Mouse (Mus musculus) embryonic facial prominence, embryonic 11.5 days (tissue): ENCODE results near the gene Rnf144a. TPM values are rescaled to one million over a fixed set of nuclear protein-coding genes. Genes with fewer than 3 reads are reported as not detected.
"Not testable (repeated sequence)": the region's sequence is repeated elsewhere in the genome, so short reads cannot be mapped to it uniquely, and the experiment has no call there.

Experiments used
- ATAC-seq: fragments of 200-750 bp; cut with Nextera tagmentation; replicated peaks from 2 replicates; pipeline ENCODE4 v1.8.0; 2017; ENCODE audit warnings: low read depth; ENCODE audit not compliant: insufficient number of reproducible peaks, low FRiP score, low TSS enrichment
- DNase-seq: peaks from one replicate; pipeline ENCODE4 v3.0.0-alpha.2; 2015; ENCODE audit warnings: low spot score
- H3K27ac ChIP-seq: fragments of 300-500 bp; sonication (generic); replicated peaks from 2 replicates; pipeline ENCODE4 v1.5.1; 2014; ENCODE audit warnings: mild to moderate bottlenecking, low read depth, low read length, control low read depth
- H3K27me3 ChIP-seq: fragments of 300-500 bp; sonication (generic); 2 replicates; pipeline ENCODE4 v1.6.1; 2014; ENCODE audit warnings: mild to moderate bottlenecking, low read length, moderate library complexity, mixed read lengths; ENCODE audit not compliant: control insufficient read depth, insufficient read depth
- H3K36me3 ChIP-seq: fragments of 300-500 bp; sonication (generic); replicated peaks from 2 replicates; pipeline ENCODE4 v1.6.1; 2014; ENCODE audit warnings: low read depth, mild to moderate bottlenecking, low read length, moderate library complexity, mixed read lengths; ENCODE audit not compliant: control insufficient read depth, insufficient read depth
- H3K4me1 ChIP-seq: fragments of 300-500 bp; sonication (generic); 2 replicates; pipeline ENCODE4 v1.6.1; 2014; ENCODE audit warnings: low read length, mixed read lengths; ENCODE audit not compliant: control insufficient read depth, insufficient read depth
- H3K4me2 ChIP-seq: fragments of 300-500 bp; sonication (generic); 2 replicates; pipeline ENCODE4 v1.6.1; 2014; ENCODE audit warnings: low read depth, mild to moderate bottlenecking, control low read depth, low read length, moderate library complexity
- H3K4me3 ChIP-seq: fragments of 300-500 bp; sonication (generic); 2 replicates; pipeline ENCODE4 v1.5.1; 2014; ENCODE audit warnings: low read depth, low read length, control low read depth
- H3K9ac ChIP-seq: fragments of 300-500 bp; sonication (generic); replicated peaks from 2 replicates; pipeline ENCODE4 v1.6.1; 2014; ENCODE audit warnings: mild to moderate bottlenecking, control low read depth, low read length
- H3K9me3 ChIP-seq: fragments of 300-500 bp; sonication (generic); replicated peaks from 2 replicates; pipeline ENCODE4 v1.6.1; 2016; ENCODE audit warnings: mild to moderate bottlenecking, low read length, inconsistent platforms, mixed read lengths; ENCODE audit not compliant: control insufficient read depth
- WGBS: fragments of 180-500 bp; shearing (Covaris S2); extraction: QIAGEN DNeasy Blood & Tissue Kit; methylation state at CpG from one replicate; pipeline ENCODE4 v1.1.7; 2014; 5-methylcytosine and 5-hydroxymethylcytosine counted together
- polyA plus RNA-seq: library from polyadenylated mRNA; unstranded; fragments of >200 nt; fragmentation: Nextera tagmentation; extraction: Ambion mirVana; gene quantifications from 2 replicates; pipeline ENCODE4 v1.2.1, GENCODE M21; 2014

Gene Rnf144a
- polyA plus RNA-seq, 1 experiment from 2014 or later, result 32.2 TPM

DNA sequence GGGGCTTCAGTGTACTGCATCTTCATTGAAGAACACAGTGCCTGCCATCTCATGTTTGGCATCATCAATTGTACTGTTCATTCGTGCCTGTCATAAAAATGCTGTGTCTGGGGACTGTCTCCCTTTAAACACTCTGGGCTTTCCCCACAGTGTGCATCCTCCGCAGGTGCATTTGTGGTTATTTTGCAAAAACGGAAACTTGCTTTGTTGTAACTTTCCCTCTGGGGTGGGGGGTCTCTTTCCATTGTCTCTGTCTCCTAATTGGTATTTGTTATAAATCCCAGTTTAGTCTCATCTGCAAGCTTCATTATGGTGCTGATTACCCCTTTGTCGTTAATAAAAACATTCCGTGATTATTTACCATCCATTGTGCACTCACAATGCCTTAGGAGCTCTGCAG is 112.2 kb downstream of the Rnf144a start:
- DNase-seq (no peak), ATAC-seq (no peak)
- 80% methylated on average over 5 of the region's 5 CpGs for WGBS
- H3K27ac ChIP-seq, result no peak overlapping the region
- no peak overlapping the region for H3K4me2 ChIP-seq
- no peak overlapping the region for H3K4me3 ChIP-seq
- no peaks in the 10 kb centered on the region for H3K9me3 ChIP-seq
- no peak overlapping the region for H3K9ac ChIP-seq
- H3K27me3 ChIP-seq, result no peaks in the 10 kb centered on the region
- H3K36me3 ChIP-seq, result no peaks in the 10 kb centered on the region; the same call in 1 of the 2 replicates
- H3K4me1 ChIP-seq, result no peaks in the 10 kb centered on the region

DNA sequence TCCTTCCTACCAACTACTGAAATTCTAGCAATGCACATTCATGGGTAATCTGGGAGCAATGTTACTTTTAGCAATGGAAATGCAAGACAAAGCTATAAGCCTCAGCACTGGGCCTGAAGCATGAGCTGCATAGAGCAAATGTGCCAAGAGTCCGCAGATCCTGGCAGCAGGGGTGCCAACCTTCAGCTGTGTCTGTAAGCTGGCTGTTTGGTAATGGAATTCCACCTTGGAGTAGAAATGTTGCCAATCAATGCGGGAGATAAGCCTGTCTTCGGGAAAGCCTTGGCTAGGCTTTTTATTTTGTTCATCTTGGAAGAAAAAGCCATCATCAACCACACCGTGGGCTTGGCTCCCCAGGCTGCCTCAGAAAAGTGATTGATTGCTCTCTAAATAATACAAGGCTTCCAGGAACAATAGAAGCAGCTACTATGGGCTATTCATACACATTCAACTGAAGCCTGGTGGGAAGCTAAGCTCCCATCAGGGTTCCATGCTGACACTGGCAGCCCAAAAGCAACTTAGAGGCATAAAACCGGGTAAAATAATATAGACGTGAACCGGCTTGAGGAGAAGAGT is 115.5 kb downstream of the Rnf144a start:
- Histone ChIP-seq H3K9me3 (no peaks in the 10 kb centered on the region), H3K4me1 (no peaks in the 10 kb centered on the region), H3K27me3 (no peaks in the 10 kb centered on the region), H3K36me3 (no peaks in the 10 kb centered on the region), H3K9ac (no peak overlapping the region), H3K4me3 (no peak overlapping the region), H3K27ac (no peak overlapping the region), H3K4me2 (no peak overlapping the region)
- DNase-seq, result no peak
- 60% methylated on average over 7 of the region's 7 CpGs for WGBS
- ATAC-seq, result no peak

DNA sequence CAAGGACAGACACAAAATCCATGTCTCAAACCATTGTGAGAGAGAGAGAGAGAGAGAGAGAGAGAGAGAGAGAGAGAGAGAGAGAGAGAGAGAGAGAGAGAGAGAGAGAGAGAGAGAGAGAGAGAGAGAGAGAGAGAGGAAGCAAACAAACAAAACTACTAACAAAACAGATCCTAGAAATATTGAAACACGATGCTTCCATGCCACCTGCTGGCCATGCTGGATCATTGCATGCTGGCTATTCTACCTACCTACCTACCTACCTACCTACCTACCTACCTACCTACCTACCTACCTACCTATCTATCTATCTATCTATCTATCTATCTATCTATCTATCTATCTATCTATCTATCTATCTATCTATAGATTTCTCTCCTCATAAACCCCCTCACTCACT is 119.1 kb downstream of the Rnf144a start:
- DNase-seq, result peak; percentile 51
- H3K4me3 ChIP-seq, H3K9me3 ChIP-seq, H3K9ac ChIP-seq, H3K27ac ChIP-seq, ATAC-seq, H3K4me2 ChIP-seq, H3K4me1 ChIP-seq, H3K27me3 ChIP-seq, H3K36me3 ChIP-seq: not testable (repeated sequence)
- WGBS, result 22% methylated on average over 1 of the region's 1 CpGs

DNA sequence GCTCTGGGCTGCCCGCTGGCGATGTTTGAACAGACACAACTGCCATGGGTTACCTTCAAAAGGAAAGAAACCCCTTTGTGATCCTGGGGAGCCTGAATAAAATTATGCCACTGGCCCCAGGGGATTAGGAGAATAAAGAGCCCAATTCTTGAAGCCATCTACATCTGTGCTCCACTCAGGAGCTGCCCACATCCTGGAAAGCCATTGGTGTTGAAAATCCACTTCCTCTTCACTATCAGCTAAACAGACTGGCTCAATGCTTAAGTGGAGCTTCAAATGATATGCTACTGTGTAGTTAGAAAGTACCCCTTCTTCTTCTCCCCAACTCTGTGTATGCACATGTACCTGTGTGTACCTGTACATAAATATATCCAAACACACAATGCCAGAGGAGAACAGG is 125.9 kb downstream of the Rnf144a start:
- H3K4me3 ChIP-seq, result no peak overlapping the region
- 71% methylated on average over 2 of the region's 2 CpGs for WGBS
- H3K9me3 ChIP-seq, result no peaks in the 10 kb centered on the region
- H3K27ac ChIP-seq, result no peak overlapping the region
- ATAC-seq (no peak), DNase-seq (no peak)
- no peaks in the 10 kb centered on the region for H3K27me3 ChIP-seq
- no peak overlapping the region for H3K9ac ChIP-seq
- H3K4me1 ChIP-seq, result no peaks in the 10 kb centered on the region
- H3K4me2 ChIP-seq, result no peak overlapping the region
- H3K36me3 ChIP-seq, result no peaks in the 10 kb centered on the region

DNA sequence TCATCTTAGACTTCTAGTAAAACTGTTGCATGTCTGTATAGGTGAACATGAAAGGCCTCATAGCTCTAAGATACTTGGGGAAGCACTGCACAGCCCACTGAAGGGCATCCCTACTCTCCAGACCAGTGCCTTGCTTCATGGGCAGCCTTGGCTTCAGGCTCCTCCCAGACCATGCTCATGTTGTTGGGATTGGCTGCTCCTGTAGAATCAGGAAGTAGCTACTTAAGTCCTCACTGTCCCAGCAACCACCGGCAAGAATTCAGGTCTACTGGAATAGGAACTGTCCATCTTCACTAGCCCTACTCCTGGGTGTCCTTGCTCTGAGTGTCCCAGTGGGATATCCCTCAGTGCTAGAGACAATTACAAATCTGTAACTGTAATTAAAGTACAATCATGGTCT is 126.7 kb downstream of the Rnf144a start:
- H3K9ac ChIP-seq, result no peak overlapping the region
- no peaks in the 10 kb centered on the region for H3K4me1 ChIP-seq
- H3K4me2 ChIP-seq, result no peak overlapping the region
- no peak for ATAC-seq
- H3K4me3 ChIP-seq, result no peak overlapping the region
- no peak overlapping the region for H3K27ac ChIP-seq
- no peaks in the 10 kb centered on the region for H3K36me3 ChIP-seq
- H3K9me3 ChIP-seq, result no peaks in the 10 kb centered on the region
- 76% methylated on average over 1 of the region's 1 CpGs for WGBS
- no peaks in the 10 kb centered on the region for H3K27me3 ChIP-seq
- DNase-seq, result no peak

DNA sequence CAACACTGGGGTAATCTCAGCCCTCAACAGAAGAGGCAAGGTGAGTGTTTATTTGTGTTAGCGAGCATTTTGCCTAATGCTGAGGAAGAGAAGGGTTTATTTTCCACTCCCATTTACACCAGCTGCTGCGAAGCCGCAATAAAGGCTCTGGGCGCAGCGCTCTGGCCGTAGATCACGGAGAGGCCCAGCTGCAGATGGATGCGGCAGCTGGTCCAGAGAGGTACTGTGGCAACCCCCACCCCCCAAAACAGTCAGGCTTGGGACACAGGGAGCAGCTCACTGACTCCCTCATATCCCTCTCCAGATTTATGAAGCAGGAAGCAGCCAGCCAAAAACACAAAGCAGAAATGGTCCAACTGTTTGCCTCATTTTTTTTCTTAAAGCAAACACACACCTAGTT is 129.1 kb downstream of the Rnf144a start:
- Histone ChIP-seq H3K4me2 (no peak overlapping the region), H3K27me3 (no peaks in the 10 kb centered on the region), H3K9ac (no peak overlapping the region), H3K27ac (no peak overlapping the region), H3K9me3 (no peaks in the 10 kb centered on the region), H3K36me3 (no peaks in the 10 kb centered on the region), H3K4me1 (no peaks in the 10 kb centered on the region), H3K4me3 (no peak overlapping the region)
- WGBS, result 85% methylated on average over 8 of the region's 8 CpGs
- ATAC-seq (no peak), DNase-seq (no peak)

DNA sequence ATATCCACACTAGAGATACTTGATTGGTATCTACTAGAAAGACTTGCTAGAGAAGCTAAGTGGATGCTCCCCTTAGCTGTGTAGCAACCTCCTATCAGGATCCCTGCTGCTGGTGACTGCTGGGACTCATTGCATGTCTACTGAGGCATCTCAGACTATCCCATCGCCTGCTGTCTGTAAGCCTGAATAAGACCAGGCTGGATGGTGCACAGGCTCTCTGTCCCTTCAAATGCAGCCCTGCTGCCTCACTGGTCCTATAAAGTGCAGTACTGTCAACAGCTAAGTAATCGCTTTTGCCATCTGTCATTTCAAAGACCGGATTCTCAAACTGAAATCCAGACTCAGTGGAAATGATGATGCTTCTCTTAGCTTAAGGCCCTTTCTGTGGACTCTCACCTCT is 129.6 kb downstream of the Rnf144a start:
- no peak for ATAC-seq
- no peak overlapping the region for H3K9ac ChIP-seq
- no peak overlapping the region for H3K4me3 ChIP-seq
- no peaks in the 10 kb centered on the region for H3K9me3 ChIP-seq
- no peaks in the 10 kb centered on the region for H3K27me3 ChIP-seq
- H3K36me3 ChIP-seq, result no peaks in the 10 kb centered on the region
- H3K4me1 ChIP-seq, result no peaks in the 10 kb centered on the region
- no peak overlapping the region for H3K4me2 ChIP-seq
- H3K27ac ChIP-seq, result no peak overlapping the region
- 79% methylated on average over 3 of the region's 3 CpGs for WGBS
- no peak for DNase-seq

DNA sequence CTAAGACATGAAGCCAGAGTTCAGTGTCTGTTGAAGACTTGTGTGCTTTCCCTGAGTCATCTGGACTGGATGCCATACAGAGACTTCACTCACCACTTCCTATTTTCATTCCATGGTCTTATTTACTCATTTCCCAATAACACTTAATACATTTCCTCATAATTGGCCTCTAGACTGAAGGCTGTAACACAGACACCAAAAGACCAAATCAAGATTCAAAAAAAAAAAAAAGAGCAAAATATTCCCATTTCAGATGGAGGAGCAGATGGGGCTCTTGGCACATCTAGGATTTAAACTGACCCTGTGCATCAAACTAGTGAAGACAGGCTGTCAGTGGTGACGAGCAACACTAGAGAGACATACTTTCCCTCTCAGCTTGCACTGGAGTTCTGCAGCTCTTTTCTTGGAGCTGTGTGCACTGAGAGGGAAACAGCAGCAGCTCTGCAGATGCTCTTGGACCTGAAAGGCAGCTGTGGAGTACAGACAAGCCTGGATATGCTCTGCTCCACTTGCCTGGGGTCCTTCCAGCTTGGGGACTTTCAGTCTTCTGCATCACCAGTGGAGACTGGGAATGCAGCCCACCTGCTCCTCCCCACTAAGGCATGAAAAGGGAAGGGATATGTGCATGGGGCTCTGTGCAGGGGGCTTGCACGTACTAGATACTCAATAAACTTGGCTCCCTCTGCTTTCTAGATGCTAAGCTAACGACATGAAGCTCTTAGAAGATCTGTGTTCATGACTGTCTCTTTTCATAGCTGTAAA is 134.2 kb downstream of the Rnf144a start:
- Histone ChIP-seq H3K36me3 (no peaks in the 10 kb centered on the region), H3K4me3 (no peak overlapping the region), H3K9ac (no peak overlapping the region), H3K4me1 (no peaks in the 10 kb centered on the region), H3K27ac (no peak overlapping the region), H3K9me3 (no peaks in the 10 kb centered on the region), H3K4me2 (no peak overlapping the region), H3K27me3 (no peaks in the 10 kb centered on the region)
- ATAC-seq (no peak), DNase-seq (no peak)
- whole genome bisulfite sequencing, result 72% methylated on average over 3 of the region's 3 CpGs
